Mouse (Mus musculus) kidney, adult 2 months (tissue): ENCODE data around the gene Zic1. TPM values are rescaled to one million over a fixed set of nuclear protein-coding genes. Genes with fewer than 3 reads are reported as not detected.

Source experiments
- DNase-seq: peaks from one replicate; pipeline ENCODE4 v3.0.0; 2021
- H3K27ac ChIP-seq: fragments of 200-500 bp; 2 replicates; pipeline ENCODE4 v1.5.1; 2012; ENCODE audit warnings: low read depth, low read length, control low read depth, inconsistent platforms; ENCODE audit not compliant: insufficient read depth
- H3K27me3 ChIP-seq: fragments of 200-500 bp; replicated peaks from 2 replicates; pipeline ENCODE4 v1.6.1; 2012; ENCODE audit warnings: mild to moderate bottlenecking, moderate library complexity, low read length, inconsistent platforms; ENCODE audit not compliant: control insufficient read depth, insufficient read depth
- H3K36me3 ChIP-seq: fragments of 200-500 bp; 2 replicates; pipeline ENCODE4 v1.6.1; 2012; ENCODE audit warnings: mild to moderate bottlenecking, moderate library complexity, low read length, inconsistent platforms; ENCODE audit not compliant: control insufficient read depth, insufficient read depth
- H3K4me1 ChIP-seq: fragments of 200-500 bp; 2 replicates; pipeline ENCODE4 v1.6.1; 2011; ENCODE audit warnings: low read length; ENCODE audit not compliant: control insufficient read depth, insufficient read depth
- H3K4me3 ChIP-seq: fragments of 200-500 bp; 2 replicates; pipeline ENCODE4 v1.5.1; 2011; ENCODE audit warnings: mild to moderate bottlenecking, low read depth, low read length, control low read depth; ENCODE audit not compliant: insufficient read depth
- CTCF ChIP-seq: fragments of 200-500 bp; conservative IDR thresholded peaks from 2 replicates; pipeline ENCODE4 v1.5.1; 2011; ENCODE audit warnings: low read depth, mild to moderate bottlenecking, control low read depth, low read length, moderate library complexity, mixed read lengths; ENCODE audit not compliant: insufficient read depth, insufficient read length
- POLR2A ChIP-seq: fragments of 200-500 bp; IDR thresholded peaks from one replicate; pipeline ENCODE4 v1.6.1; 2011; ENCODE audit warnings: low read depth, low read length, control low read depth
- WGBS: fragments of 180-500 bp; shearing (Covaris S2); methylation state at CpG from one replicate; pipeline ENCODE4 v1.1.7; 2018; 5-methylcytosine and 5-hydroxymethylcytosine counted together
- polyA plus RNA-seq: library from polyadenylated mRNA; depleted of rRNA; stranded (reverse); fragments of >200 nt; gene quantifications from 2 replicates; pipeline ENCODE4 v1.2.3, GENCODE M21; 2012

The Zic1 gene
- polyA plus RNA-seq, 1 experiment = not detected

GRCm38 (mm10) chr9:91387740-91388080, 22.1 kb upstream of the Zic1 start:
- no peaks in the 10 kb centered on the region for H3K36me3 ChIP-seq
- H3K27ac ChIP-seq = no peak overlapping the region
- TF ChIP-seq CTCF (no peak), POLR2A (no peak)
- DNase-seq = no peak
- H3K4me1 ChIP-seq = no peaks in the 10 kb centered on the region
- H3K27me3 ChIP-seq = peaks cover 3% of the 10 kb centered on the region; the same call in 1 of the 2 replicates
- no peak overlapping the region for H3K4me3 ChIP-seq
- WGBS = 3% methylated on average over 5 of the region's 5 CpGs

- no peak for TF ChIP-seq CTCF
- no peak for TF ChIP-seq POLR2A
- DNase-seq = no peak
- H3K27ac ChIP-seq = no peak overlapping the region
- peaks cover 3% of the 10 kb centered on the region; the same call in 1 of the 2 replicates for H3K27me3 ChIP-seq
- H3K4me1 ChIP-seq = no peaks in the 10 kb centered on the region
- no peak overlapping the region for H3K4me3 ChIP-seq
- H3K36me3 ChIP-seq = no peaks in the 10 kb centered on the region
- WGBS = 2% methylated on average over 31 of the region's 31 CpGs
Observed at GRCm38 (mm10) chr9:91386891-91387739, 21.5 kb upstream of the Zic1 start.

- Histone ChIP-seq H3K4me1 (no peaks in the 10 kb centered on the region), H3K27me3 (peaks cover 4% of the 10 kb centered on the region), H3K36me3 (no peaks in the 10 kb centered on the region), H3K4me3 (no peak overlapping the region), H3K27ac (no peak overlapping the region)
- no peak for DNase-seq
- TF ChIP-seq CTCF (no peak), POLR2A (no peak)
- 2% methylated on average over 17 of the region's 17 CpGs for WGBS
Observed at GRCm38 (mm10) chr9:91386502-91386890, 20.9 kb upstream of the Zic1 start.

GRCm38 (mm10) chr9:91385561-91386430, 20.2 kb upstream of the Zic1 start:
- WGBS = 2% methylated on average over 8 of the region's 8 CpGs
- Histone ChIP-seq H3K27ac (no peak overlapping the region), H3K27me3 (peaks cover 7% of the 10 kb centered on the region), H3K4me1 (no peaks in the 10 kb centered on the region), H3K36me3 (no peaks in the 10 kb centered on the region), H3K4me3 (no peak overlapping the region)
- TF ChIP-seq CTCF (no peak), POLR2A (no peak)
- no peak for DNase-seq

- Histone ChIP-seq H3K27me3 (peaks cover 7% of the 10 kb centered on the region), H3K4me3 (no peak overlapping the region), H3K27ac (no peak overlapping the region), H3K4me1 (no peaks in the 10 kb centered on the region), H3K36me3 (no peaks in the 10 kb centered on the region)
- TF ChIP-seq CTCF (no peak), POLR2A (no peak)
- WGBS = 6% methylated on average over 4 of the region's 4 CpGs
- DNase-seq = no peak
Observed at GRCm38 (mm10) chr9:91384693-91385560, 19.3 kb upstream of the Zic1 start.

- WGBS = 2% methylated on average over 30 of the region's 30 CpGs
- no peak overlapping the region for H3K4me3 ChIP-seq
- H3K36me3 ChIP-seq = no peaks in the 10 kb centered on the region
- H3K27me3 ChIP-seq = peaks cover 7% of the 10 kb centered on the region
- no peaks in the 10 kb centered on the region for H3K4me1 ChIP-seq
- no peak for TF ChIP-seq CTCF
- no peak overlapping the region for H3K27ac ChIP-seq
- no peak for DNase-seq
Observed at GRCm38 (mm10) chr9:91384136-91384500, 18.5 kb upstream of the Zic1 start.
